Mouse (Mus musculus) layer of hippocampus, adult 11-12 months (tissue): ENCODE measurements around the gene Znrf1.
A peak's percentile ranks its signal among the peaks of the same experiment; 100 is the strongest.

Source experiments
- DNase-seq: peaks from one replicate; pipeline ENCODE4 v3.0.0; 2022; ENCODE audit warnings: low spot score

Znrf1 gene

DNA sequence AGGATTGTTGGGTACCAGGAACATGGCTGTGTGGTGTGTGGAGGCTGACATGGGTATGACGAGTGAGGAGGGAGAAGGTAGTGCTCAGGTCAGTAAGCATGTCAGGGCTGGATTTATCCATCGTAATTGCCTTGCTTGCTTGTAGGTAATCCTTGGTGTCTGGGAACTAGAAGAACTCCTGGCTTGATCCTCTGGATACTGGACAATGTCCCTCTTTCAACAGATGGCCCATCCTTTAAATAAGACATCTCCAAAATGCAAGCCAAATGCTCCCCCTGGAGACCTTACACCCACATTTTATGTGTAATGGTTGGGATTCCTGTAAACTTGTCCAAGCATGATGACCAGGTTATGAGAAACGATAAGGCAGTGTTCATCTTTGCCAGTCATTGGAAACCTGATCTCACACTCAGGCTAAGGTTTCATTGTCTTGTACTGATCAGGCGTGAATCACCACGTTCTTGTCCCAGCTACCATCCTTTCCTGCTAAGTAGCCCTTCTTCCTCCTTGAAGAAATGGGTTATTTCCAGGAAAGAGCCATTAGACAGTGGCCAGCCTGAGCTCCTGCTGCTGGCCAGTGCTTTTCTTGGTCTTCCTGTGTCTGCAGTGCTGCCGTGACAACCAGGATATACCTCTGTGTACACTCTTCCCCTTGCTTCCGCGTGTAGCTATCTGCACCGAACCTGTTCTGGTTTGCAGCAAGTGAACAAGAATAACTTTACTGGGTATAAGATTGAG, 64.0 kb downstream of the Znrf1 start:
- DNase-seq, result no peak

DNA sequence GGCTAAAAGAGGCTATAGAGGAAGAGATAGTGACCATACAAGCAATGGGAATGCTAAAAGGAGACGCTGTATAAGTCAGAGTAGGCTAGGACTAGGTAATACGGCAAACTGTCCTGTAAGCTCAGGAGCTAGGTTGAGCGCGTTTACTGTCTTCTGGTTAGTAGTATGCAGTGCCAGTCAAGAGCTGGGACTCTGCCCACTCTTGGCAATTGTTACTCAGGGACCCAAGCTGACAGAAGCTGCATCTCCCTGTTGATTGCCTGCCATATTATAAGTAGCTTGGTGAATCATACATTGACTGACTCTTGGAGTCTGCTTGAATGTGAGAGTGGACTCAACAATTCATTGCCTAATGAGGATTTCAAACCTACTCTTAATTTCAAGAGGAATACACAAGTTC, 66.2 kb downstream of the Znrf1 start:
- DNase-seq, result peak; percentile 38

DNA sequence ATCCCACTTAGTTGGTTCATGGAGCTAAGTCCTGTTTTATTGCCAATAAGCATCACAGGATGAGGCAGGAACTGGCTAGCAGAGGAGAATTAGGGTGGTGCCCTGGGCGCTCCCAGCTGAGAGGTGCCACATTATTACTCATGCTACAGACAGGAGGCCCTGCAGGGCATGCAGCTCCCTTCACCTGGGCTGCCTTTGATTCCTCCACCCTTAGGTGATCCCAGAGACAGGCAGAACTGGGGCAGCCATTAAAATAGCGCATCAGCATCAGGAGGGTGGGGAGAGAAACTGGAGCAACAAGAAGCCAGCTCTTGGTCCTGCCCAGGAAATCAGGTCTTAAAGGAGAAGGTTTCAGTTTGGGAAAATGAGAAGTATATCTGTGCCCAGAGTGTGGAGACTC, 69.1 kb downstream of the Znrf1 start:
- no peak for DNase-seq

DNA sequence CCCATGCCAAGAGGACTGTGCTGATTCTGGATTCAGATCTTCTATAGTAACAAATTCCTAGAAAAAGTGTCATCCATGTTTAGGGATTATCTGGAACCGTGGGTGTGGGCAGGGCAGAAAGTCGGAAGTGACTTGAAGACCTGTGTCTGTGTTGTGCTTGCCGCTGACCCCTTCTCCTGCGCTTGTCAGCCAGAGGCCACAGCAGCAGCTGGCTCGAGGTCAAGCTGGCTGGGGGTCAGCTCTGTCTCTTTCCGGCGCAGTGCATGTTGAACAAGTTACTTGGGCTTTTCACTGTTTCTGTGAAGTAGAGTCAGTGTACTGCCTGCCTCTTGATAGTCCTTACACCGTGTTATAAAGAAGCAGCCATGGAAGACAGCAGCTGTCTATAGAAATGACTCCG, 71.1 kb downstream of the Znrf1 start:
- DNase-seq, result no peak

DNA sequence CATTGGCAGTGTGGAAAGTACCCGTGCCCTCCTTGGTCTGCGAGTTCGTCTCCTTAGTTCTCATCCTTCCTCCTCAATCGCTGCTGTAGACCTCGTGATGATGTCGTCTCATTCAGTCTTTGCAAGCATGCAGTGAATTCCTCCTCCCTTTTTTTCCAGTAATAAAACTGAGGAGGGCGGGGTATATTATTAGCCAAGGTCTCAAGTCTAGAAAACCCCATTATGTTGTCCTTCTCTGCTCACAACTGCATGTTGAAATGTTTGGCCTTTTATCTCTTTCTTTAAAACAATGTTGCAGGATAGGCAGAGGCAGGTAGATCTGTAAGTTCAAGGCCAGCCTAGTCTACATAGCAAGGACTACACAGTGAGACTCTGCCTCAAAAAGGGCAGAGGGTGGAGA, 71.5 kb downstream of the Znrf1 start:
- DNase-seq, result no peak

DNA sequence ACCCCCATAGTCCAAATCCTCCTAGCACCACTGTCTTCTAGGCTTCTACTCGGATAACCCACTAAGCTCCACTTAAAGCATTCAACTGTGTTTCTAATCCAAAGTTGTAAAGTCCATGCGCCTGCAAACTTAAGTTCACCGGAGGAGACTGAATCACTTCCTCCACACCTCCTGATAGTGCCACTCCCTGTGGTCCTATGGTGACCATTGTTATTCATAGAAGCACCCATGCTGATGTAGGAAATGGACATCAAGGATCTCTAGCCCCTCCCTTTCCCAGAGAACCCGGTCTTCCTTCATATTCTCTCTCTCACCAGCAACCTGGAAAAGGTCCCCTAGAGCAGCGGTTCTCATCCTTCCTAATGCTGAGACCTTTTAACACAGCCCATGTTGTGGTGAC, 77.3 kb downstream of the Znrf1 start:
- no peak for DNase-seq

DNA sequence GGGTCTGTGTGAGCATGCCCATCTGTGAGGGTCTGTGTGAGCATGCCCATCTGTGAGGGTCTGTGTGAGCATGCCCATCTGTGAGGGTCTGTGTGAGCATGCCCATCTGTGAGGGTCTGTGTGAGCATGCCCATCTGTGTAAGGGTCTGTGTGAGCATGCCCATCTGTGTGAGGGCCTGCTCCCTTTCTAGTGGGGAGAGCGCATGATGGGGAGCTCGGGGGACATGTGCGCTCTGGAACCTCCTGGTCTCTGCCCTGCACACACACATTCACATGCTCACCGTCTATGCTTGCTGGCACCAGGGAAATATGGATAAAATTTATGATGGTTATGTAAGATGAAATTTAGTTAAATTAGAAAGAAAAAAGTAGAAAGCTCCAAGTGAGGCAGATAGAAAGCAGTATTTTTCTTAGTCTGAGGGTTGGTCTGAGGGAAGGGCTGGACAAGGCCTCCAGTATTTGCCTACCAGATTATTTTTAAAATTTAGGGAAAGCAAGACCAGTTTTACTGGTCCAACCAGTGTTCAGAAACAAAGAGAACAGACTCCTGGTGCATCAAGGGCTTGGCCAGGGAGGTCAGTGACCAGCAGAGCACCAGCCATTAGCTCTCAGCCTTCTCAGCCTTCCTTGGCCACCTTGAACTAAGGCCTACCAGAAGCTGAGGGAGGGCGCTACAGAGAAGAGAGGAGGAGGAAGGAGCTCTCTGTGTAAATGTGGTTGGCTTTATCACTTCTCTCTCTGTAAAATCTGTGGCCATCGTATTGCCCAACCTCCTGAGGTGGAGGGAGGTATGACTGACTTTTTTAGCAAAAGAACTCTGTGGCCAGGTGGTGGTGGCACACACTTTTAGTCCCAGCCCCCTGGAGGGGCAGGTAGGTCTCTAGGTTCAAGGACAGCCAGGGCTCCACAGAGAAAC, 79.1 kb downstream of the Znrf1 start:
- DNase-seq, result no peak

DNA sequence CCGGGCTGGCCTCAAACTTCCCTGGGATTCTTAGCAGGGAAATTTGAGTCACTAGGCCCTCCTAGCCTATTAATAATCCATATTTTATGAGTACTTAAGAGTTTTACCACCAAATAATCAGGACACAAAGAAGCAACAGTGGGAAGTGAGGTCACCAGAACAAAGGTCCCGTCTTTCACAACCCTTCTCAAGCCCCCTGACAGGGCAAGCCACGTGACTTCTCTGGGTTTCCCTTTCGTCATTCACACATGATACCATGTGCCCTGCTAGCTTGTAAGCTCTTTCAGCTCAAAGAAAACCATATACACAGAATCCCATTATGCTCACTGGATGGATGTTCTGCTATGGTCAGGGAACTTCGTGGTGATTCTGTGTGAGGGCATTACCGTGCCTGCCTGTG, 81.9 kb downstream of the Znrf1 start:
- DNase-seq, result no peak

DNA sequence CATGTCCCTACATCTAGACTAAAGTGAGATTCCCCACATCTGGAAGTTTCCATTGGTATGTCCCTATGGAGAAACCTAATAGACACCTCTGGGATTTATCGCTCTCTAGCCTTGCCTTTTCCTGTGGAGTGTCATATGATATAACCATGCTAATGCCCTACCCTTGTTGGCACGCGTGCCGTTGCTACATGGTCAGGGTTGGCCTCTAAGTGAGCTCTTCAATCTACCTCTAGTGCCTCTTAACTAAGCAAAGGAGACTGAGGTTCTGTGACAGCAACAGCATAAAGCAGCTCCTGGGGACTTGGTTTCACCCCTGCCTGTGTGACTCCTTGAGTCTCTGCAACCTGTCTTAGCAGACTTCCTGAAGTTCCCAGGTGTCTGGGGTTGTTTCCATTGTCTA, 82.4 kb downstream of the Znrf1 start:
- DNase-seq, result no peak

DNA sequence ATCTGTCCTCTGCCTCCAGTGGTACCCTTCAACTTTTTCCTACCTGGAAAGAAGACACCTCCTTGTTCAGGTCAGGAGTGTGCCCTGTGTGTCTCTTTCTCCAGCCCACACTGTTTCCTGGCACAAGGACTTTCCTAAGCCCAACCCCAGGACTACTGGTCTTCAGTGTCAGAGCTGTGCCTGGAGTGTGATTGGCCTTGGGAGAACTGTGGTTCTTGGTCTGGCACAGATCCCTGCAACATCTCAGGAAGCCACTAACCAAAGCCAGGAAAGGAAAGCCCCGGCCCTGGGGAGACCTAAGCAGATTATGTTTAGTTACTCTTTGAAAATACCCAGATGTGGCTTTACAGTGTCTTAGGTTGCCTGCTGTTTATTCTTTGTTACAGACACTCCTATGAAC, 84.0 kb downstream of the Znrf1 start:
- no peak for DNase-seq

DNA sequence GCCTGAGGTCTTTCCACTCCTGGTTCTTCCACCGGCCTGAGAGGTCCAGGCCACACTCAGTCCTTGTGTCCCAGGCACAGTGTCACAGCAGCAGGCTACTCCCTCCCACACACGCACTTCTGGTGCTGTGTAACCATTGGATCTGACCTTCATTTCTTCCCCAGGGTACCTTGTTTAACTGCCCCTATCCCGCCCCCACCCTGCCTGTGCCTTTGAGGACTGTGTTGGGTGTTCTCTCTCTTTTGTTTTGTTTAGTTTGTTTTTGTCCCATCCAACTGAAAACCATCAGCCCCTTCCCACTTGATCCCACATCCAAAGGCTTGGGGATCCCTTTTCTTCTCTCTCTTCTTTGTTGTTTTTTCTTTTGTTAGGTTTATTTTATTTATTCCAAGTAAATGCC, 86.2 kb downstream of the Znrf1 start:
- no peak for DNase-seq

DNA sequence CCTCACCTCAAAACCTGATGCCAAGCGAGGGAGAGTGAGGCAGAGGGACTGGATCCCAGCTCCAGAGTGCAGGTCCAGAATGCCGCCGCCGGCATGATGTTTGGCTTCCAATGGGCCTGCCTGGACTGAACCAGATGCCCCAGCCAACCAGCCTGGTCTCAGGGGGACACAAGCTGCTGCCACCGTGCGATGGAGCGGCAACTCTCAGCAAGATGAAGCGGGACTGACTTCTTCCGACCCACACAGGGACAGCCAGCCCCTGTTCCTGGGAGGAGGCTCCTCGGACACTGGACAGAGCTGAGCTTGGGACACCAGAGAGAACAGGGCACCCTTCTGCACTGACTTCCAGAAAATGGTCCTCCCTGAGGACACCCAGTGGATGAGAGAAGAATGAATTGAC, 86.7 kb downstream of the Znrf1 start:
- DNase-seq, result no peak

DNA sequence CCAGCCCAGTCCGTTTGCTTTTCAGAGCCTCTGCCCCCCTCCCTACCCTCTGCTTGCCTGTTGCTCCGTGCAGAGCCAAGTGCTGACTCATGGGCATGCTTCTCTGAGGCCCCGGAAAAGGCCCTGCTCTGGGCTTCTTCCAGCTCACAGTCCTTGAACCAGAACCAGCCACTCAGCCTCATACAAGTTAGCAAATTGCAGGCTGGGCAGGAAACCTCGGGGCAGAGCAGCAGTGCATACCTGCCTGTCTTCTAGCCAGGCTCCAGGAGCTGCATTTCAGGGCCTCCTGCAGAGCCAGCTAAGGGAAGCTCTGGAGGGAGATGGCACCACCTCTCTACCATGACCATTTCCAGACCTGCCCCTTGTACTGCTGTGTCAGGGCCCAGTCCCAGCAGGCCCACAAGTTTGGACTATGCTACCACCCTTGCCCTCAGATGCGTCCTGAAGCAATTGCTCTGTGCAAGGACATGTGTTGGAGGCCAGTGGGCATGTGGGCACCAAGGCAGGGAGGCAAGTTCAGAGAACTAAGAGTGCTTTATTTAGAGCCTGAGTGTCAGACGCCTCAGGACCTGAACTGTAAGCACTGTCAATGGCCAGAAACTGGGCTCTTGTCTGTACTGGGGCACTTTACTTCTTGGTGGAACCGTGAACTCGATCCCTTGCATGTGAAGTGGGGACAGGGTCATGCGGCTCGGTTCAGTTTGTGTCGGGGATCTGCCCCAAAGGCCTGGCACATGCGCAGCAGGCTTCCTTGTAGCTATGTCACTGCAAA, 88.4 kb downstream of the Znrf1 start:
- peak; percentile 66 for DNase-seq

DNA sequence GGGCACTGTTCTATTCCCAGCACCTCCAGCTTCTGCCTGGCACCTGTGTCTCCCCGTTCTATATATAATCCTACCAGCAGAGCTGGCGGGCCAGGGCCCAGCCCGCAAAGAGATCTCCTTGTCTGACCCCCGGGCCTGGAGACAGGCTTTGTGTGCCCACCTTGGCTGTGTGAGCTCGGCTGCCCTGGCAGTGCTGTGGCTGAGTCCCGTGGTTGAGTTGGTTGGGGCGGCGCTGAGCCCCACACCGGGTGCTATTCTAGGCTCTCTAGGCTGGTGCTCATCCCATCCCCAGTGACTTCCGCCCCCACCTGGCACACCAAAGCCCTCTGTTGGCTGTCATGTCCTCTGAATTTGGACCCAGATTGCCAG, 88.9 kb downstream of the Znrf1 start:
- DNase-seq, result no peak

DNA sequence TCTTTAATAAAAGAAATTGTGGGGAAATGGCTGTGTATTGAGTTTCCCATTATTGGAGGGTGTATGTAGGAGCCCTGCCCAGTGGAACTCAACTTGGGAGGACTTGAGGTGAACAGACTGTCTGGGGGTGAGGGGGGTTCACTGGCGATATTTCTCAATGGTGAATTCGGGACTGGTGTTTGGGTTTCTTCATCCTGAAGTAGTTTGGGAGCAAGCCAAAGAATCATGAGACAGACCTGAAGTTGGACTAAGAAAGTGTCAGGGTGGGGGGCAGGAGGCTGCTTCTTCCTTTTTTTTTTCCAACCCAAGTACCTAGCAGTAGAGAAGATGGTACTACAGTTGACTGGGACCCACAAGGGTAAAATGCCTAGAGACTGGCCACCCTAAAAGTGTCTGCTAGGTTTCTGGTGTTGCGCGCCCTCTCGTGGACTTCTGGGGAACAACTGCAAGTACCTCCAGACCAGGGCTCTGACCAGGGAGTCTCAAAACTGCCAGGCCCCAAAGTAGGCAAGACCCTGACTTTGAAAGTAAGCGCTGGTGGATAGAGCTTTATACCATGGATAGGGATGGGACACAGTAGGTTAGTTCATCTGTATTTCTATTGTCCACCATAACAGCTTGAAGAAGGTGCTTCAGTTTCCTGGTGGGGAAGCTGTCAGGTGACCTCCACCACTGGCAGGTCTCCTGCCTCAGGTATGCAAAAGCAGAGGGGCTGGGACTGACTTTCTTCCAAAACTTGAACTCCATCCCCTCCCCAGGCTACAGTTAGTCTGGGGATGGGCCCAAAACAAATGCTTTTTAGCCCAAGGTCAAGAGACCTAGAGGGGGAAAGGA, 90.0 kb downstream of the Znrf1 start:
- DNase-seq, result peak; percentile 75

DNA sequence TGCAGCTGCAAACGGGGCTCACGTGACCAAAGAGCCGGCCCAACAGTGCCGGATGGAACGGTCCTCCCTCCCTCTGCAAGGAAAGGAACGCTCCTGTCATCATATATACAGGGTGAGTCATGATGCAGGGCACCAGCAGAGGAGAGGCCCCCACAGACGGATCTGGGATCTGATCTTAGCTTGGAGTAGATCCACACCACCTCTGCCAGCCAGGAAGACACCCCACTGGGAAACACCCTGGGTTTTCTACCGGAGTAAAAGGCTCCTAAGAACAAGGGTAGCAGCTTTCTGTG, 90.6 kb downstream of the Znrf1 start:
- DNase-seq, result peak; percentile 15

DNA sequence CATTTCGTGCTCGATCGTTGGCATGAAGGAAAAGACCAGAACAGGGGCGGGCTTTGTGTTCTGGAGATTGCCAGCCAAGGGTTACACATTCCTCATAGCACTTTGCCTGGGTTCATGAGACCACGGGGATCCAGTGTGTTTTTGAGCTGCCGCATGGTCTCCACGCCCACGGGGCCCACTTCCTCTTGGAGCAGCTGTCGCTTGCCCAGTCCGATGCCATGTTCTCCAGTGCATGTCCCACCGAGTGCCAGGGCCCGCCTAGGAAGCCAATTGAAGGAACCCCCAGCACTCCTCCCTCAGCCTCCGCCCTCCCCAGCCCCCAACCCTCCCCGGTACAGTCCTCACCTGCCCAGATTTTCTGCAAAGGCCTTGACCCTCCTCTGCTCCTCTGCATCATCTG, 91.0 kb downstream of the Znrf1 start:
- peak; percentile 31 for DNase-seq

DNA sequence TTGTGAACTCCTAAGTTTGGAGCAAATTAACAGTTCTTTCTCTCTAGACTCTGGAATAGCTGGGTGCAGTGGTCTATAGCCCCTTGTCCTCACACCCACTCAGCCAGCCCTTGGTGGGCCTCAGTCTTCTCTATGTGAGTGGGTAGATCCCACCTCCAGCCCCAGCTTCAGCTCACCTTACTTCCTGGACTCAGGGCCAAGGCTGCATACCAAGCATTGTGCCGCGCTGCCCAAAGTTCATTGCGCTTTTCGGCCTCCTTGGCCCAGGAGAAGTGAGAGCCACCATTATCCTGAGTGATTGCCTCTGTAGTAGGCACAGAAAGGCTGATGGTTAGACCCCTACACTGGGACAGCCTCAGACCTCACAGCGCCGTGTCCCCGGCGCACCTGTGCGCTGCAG, 92.0 kb downstream of the Znrf1 start:
- DNase-seq, result no peak

DNA sequence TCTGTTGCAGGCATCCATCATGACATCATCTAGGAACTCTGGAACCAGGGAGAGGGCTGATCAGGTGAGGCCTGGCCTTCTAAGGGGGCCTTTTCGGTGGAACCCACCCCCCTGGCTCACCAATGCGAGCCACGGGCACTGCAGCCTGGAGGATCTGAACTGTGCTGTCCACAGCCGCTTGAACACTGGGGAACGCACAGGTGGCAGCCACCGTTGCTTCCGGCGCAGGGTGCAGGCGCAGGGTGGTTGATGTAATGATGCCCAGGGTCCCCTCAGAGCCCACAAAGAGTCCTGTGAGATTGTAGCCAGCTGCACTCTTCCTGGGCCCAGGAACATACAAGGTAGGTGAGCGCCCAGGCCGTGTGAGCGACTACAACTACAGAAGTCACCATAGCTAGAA, 92.5 kb downstream of the Znrf1 start:
- no peak for DNase-seq

DNA sequence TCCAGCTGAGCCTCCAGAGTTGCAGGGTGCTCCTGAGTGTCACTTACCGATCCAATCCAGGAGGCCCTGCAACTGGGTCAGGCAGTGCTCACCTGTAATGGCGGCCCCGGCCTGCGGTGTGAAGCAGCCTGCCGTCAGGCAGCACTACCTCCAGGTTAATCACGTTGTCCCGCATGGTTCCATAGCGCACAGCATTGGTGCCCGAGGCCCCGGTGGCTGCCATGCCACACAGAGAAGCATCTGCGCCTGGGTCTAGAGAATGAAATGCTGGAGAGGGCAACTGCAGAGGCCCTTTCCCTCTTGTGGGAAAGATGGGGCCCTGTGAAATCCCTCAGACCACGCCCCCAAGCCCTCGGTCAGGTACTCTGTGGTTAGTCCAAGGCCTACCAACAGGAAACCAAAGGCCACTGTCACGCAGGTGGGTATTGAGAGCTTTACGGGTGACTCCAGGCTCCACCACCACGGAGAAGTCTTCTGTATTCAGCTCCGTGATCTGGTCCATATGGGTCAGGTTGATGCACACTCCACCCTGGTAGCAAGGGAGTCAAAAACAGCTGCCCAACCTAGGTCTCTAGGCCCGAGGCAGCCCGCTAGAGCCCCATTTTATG, 93.1 kb downstream of the Znrf1 start:
- DNase-seq, result no peak

DNA sequence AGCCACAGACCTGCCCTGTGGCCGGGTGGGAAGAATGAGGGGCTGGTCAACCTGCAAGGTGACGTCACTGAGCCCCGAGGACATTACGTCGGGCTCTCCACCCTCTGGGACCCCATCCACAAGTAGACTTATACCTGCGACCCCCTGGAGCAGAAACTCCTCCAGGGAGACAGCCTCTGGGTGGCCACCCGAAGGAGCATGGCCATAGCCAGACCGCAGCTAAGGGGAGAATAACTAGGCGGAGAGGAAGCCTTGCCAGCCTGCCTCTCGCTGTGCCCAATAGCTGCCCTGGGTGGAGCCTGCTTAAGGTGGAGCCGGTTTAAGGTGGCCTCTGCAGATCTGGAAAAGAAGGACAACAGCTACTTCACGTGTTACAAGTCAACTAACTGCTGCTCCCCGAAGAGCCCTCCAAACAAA, 94.2 kb downstream of the Znrf1 start, which contains the start of gene Ldhd:
Gene Ldhd (minus strand): TSS at position 270 of the 417 bp plus-strand sequence.
- DNase-seq, result peak; percentile 46

DNA sequence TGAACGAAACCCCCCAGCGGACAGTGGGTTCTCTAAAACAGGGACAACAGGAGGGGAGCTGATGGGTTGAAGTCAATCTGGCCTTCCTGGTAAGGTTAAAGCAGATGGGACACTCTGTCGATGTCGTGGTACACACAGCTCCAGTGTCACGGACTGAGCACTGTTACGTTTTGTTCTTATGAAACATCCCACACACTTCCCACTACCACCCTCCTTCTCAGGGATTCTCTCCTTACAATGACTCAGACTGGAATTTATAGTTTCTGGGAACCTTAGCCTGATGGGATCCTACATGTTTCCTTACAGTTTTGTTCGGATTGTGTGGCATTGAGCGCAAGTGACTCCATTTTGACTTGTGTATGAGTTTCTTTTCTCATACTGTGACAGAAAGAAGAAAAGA, 95.7 kb downstream of the Znrf1 start:
- DNase-seq, result no peak
